Mouse (Mus musculus): ENCODE data around the gene Ubap2. TPM values are rescaled to one million over a fixed set of nuclear protein-coding genes. Genes with fewer than 3 reads are reported as not detected.

Gene Ubap2
- total and polyA plus RNA-seq, 3 experiments, result 34.4 to 245 (median 42.4) TPM

DNA sequence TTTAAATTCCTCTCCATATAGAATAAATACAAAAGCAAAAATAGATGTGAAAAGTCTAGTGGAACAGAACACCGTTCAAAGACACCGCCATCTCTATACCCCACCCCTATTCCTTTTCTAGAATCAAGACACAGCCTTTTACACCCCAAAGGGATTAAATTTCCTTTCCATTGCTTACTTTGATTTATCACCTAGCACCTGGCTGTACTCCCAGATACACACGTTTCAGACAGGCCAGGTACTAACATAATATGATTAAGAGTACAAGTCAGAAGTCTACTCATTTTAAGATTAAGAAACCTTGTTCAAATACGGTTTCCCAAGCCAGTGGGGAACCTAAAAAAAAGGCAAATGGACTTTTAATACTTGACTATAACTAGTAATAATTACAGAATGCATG is 8.6 kb downstream of the Ubap2 start:
- DNase-seq, result no peak

DNA sequence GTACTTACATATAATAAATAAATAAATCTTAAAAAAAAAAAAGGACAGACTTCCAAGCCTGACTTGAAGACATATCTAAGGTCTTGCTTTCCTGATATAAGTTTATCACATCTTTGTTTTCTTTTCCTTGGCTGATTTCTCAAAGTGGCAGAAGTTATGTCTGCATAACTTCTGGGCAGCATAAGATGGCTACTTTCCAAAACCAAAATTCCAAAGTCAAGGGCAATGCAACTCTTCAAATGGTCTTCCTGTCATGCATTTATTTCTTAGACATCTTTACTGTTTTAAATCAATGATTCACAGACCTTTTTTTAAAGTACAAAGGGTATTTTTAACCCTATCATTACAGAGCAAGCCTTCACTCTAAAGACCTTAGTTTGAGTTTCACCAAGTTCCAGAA is 14.3 kb downstream of the Ubap2 start:
- peak; percentile 29 for DNase-seq

DNA sequence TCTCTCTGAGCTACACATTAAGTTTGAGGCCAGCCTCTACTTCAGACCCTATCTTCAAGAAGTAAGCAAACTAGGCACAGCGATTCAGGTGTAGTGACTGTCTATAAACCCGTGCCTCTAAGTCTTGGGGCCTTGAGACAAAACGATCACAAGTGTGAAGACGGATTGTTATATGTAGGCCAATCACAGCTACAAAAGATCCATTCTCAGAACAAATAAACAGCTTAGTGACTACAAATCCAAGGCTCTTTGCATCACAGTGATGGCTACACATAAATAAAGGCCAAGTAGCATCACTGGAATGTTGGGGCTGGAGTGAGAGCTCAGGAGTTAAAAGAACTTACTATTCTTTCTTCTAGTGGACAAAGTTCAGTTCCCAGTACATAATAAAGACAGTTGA is 15.9 kb downstream of the Ubap2 start:
- no peak for DNase-seq

DNA sequence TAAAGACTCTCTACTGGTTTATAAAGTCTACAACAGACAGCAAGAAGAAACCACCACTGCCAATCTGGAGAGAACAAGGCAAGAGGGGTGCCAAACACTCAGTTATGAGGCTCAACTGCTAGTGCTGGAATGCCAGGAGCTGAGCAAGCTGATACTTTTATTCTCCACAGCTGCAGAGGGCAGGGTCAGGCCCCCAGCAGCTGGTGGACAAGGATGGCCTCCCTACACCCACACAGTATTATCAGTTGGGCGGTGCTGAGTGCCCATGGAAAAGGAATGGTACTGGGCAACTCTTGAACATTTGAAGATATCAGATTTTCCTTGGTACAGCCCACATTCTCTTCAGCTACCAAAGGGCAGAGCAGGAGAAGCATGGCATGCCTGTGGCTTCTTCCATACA is 17.2 kb downstream of the Ubap2 start:
- no peak for DNase-seq

DNA sequence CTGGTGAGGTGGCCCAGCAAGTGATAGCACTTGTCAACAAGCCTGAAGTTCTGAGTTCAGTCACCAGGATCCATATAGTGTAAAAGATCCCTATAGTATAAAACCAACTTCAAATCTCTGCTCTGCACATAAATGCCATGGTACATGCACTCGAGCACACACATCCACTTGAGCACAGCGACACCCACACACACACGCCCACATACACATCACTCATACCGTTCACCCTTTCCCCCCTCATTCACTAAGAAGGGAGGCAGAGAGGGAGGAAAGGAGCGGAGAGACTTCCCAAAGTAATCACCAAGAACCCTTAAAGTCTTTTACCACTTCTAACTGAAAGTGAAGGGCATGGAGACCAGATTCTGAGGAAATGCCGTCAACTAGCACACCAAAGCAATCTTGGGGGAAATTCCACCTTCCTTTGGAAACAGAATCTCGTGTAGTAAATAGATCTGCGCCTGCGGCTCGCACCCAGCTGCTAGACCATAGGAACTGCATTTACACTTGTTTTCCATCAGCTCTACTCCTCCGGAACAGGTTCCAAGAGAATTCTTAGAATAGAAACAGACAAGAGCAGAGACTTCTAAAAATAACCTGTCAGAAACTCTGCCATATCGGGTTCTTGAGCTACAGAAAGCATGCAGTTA is 19.3 kb downstream of the Ubap2 start:
- DNase-seq, result no peak

DNA sequence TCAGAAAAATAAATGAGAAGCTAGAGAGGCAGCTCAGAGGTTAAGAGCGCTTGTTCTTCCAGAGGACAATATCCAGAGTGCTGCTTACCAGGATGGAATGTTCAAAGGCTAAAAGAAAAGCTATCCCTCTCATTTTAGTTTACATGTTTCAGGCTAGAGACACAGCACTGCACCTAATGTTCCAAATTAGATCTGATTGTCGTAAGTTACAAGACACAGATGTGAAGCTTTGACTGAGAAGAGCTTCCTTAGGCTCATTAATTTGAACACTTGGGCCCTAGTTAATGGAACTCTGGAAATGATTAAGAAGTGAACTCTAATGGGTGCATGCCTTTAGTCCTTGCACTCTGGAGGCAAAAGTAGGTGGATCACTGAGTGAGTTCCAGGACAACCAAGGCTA is 21.2 kb downstream of the Ubap2 start:
- DNase-seq, result no peak

DNA sequence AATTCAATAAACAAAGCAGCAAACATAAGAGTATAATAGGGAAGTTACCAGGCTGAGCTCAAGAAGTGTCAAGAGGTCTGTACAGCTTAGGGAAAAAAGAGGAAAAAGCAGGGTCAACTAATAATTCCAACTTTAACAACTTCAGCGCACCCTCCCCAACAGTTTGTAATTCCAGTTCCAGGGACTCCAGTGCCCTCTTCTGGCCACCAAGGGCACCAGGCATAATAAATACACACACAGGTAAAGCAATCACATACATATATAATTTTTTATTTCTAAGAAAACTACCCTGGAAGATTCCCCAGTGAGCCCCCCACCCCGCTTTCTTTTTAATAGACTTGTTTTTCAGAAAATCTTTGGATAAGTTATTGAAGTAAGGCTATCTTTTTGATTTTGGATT is 29.5 kb downstream of the Ubap2 start:
- no peak for DNase-seq

DNA sequence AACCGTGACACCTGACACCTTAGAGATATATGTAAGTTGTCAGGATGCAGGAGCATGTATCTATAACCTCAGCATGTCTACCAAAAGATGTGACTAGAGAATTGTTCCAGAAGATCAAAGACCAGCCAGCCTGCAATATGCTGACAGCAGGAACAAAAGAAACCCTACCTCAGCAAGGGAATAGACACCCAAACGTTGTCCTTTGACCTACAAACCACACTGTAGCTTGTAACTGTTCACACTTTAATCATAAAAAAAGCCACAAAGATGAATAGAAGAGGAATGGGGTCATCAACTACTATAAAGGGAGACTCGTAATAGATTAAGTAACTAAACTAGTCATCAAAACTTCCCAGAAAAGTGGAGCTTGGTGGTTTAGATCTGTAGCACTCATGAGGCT is 34.0 kb downstream of the Ubap2 start:
- DNase-seq, result no peak

DNA sequence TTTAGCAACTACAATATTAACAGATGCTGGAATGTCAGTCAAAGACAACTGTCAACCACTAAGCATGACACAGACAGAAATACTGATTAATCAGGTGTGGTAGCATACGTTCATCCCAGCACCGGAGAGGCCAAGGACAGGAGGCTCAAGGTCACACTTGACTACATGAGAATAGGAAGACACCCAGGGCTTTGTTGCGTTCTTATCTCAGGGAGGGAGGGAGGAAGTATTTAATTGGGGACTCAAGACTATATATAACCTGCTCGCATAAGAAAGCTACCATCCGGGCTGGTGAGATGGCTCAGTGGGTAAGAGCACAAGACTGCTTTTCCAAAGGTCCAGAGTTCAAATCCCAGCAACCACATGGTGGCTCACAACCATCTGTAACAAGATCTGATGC is 39.3 kb downstream of the Ubap2 start:
- no peak for DNase-seq

DNA sequence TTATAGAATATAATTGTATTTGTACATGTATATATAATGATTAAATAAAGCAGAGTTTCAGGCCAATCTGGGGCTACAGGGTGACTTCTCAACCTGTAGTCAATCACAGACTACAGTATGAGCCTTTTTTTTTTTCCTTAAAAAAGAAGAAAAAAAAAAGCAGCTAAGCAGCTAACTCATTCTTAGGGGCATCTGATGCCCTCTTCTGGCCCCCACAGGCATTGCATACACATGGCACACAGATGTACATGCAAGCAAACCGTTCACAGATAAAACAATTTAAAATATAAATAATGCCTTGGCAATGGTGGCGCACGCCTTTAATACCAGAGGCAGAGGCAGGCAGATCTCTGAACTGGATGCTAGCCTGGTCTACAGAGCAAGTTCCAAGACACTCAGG is 48.6 kb downstream of the Ubap2 start:
- peak; percentile 42 for DNase-seq

DNA sequence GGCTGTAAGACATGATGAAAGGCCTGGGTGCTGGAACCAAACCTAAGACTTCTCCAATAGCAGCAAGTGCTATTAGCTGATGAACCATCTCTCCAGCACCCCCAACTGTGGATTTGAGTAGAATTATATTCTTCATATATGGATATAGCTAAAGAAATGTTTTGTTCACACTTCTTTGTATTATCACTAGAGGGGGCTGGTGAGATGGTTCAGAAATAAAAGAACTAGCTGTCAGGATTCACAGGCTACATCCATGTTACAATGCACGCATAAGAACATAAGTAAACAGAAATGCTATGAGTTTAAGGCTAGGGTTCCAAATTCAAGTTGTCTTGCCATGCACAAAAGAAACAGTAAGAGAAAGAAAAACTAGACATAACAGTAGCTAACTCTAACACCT is 49.5 kb downstream of the Ubap2 start:
- DNase-seq, result no peak

DNA sequence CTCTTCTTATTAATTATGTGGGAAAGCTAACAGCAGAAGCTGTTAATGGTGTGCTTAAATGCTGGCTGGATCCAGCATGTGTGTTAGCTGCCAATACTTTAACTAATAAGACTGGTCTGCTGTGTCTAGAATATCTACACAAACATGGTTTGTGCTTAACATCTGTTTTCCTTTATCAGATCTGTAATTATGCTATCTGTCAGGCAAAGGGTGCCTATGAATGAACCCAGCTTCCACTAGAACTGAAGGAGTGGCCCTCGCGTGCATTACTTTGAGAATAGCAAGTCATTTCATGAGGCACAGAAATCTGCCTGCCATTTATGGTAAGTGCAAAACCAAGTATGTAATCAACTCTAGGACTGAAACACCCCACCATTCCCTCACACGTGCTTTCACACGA is 66.9 kb downstream of the Ubap2 start:
- DNase-seq, result no peak

DNA sequence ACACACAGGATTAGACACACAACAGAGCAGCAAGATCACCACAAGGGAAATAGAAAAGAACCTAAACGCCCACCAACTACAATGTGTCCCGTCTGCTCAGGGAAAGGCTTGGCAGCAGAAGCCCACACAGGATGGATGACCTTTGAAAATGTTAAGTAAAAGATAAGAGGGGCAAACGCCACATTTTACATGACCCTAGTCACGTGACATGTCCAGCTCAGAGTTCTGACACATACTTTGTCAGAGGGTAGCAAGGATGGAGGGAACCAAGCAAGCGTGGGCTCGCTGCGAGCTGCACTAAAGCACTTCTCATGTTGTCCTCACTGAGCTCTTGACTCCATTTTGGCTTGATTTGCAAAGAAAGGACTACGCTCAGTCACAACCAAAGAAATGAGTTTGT is 69.2 kb downstream of the Ubap2 start:
- DNase-seq, result peak; percentile 63

DNA sequence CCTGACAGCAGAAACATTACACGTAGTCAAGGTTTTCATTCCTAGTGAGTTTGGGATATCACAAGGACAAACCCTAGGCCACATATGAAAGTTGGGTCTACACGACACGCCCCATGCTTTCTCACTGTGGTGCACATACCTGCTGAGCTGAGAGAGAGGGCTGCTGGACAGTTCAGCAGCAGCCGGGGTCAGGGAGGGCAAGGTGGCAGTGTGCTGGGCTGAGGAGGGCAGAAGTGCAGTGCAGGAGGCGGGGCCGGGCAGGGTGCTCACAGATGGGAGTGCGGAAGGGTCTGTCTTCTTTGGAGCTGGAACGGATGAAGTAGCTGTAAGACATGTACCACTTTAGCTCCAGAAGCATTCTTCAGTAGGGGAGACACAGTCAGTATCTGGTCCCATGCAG is 72.8 kb downstream of the Ubap2 start:
- no peak for DNase-seq

DNA sequence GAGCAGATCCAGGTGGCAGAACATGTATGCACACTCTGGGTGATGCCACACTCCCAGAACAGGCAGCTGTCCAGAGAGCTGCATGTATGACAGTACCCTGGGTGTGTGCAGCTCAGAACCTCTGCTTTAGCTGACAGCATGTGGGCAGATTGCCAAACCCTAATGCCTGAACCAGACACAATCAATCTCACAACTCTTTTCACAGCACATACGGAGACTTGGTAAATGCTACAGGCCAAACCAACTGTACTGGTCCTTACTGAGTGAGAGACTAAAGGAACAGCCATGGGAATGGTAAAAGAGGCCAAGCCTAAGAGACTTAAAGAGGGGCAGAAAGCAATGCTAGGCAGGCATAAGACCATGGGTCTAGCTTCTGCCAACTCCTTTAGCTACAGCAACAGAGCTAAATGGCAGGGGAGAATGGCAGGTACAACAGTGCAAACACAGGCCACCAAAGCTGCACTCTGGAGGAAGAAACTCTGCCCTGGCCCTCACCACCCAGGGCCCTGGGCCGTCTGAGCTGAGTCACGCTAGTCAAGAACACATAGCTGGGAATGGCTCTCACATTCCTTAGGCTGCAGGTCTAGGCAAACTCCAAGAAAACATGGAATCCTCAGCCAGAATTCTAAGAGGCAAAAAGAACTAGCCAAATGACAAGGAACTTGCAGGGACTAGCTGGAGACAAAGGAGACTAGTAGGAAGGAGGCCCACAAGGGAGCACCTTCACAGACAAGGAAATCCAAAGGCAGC is 77.9 kb downstream of the Ubap2 start:
- DNase-seq, result peak; percentile 57

DNA sequence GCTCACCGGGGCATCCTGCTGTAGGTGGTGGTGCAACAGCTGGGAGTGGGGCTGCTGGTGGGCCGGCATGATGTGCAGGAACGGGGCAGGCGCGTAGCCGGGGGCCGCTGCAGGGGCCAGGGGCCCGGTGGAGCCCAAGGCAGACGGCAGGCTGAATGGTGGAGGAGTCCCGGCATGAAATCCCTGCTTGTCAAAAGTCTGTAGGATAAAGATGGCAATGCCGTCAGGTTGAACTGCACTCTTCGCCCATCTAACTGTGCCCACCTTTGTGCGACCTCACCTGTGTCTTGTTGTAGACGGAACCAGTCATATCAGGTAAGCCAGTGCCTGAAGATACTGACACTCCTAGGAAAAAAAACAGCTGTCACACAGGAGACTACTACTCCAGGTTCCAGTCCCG is 79.6 kb downstream of the Ubap2 start:
- DNase-seq, result no peak

DNA sequence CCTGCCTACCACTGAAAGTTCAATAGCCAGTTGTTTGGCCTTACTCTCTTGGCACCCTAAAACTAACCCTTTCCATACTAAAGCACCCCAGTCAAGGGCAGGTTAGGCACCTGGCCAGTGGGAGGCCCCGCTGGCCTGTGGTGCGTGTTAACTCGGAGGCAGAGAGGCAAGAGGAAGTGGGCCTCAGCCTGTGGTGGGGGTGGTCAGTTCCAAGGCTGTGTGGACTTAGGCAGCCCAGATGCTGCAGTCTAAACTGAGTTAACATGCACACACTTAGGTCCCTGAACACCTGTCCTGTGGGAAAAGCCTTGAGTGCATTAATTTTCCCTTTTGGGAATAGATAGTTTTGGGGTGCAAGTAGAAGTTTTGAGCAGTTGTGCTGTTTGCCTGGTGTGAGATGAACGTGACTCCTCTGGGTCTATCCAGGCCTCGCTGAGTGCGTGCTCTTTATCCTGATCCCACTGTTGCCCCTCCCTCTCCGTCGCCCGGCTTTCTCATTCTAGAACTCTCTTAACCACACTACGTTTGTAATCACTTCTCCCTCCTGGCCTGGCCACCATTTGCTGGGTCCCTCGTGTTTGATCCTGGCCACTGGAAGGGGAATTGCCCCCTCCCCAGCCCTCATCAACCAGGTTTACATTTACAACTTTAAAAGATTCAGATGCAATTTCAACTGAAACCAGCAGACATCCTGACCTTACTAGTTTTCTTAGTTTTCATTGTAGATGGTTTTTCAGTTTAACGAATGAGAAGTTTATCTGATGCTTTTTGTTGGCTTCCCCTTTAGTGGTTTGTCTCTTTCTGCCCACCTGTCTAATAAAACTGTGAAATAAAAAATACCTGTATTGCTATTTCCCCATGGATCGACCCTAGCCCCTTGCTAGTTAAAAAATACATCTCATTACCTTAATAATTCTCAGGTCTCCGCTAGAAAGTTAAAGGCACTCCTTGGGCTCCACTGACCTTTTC is 82.1 kb downstream of the Ubap2 start:
- no peak for DNase-seq

DNA sequence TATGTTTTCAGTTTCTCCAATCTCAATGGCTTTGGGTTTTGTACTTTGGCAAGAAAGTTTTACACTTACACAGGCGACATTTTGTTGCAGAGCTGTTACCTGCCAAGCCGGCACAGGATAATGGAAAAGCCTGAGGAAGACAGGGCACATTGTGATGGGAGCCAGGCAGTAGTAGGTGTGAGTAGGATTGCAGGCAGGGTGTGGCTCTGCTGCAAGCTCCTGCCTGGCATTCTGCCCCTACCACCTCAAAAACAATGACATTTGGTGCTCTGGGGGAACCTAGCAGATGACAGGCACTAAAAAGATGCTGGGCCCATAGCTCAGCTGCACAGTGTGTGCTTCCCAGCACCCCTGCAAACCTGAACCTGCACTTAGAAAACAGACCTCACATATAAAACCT is 85.1 kb downstream of the Ubap2 start:
- DNase-seq, result no peak

DNA sequence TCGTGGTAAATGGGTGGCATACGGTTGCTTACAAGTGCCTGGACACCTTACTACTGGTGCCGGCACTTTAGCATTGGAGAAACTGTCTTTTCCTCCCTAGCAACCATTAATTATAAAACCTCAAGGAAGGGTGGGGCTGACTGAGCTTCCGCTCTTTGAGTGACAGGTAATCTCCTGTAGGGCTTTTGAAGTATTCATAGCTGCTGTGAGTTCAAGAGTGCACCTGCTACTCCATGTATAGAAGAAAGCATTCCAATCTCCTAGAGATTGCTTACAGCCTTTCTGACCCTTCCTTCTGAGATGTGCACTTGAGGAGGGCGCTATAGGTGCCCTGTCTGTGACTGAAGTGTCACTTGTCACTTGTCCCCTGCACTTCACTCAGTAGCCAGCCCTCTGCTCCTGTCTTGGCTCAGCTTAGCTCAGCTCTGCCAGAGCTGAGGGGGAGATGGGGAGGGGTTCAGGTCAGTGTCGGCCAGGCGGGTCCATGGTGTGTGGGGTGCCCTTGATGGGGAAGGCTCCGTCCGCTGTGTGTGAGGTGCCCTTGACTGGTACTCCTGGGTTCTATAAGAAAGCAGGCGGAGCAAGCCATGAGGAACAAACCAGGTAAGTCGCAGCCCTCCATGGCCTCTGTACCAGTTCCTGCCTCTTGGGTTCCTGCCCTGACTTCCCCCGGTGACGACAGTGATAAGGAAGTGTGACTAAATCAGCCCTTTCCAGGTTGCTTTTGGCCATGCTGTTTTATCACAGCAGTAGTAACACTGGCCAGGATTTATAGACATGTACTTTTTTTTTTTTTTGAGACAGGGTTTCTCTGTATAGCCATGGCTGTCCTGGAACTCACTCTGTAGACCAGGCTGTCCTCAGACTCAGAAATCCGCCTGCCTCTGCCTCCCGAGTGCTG is 94.9 kb downstream of the Ubap2 start:
- no peak for DNase-seq

DNA sequence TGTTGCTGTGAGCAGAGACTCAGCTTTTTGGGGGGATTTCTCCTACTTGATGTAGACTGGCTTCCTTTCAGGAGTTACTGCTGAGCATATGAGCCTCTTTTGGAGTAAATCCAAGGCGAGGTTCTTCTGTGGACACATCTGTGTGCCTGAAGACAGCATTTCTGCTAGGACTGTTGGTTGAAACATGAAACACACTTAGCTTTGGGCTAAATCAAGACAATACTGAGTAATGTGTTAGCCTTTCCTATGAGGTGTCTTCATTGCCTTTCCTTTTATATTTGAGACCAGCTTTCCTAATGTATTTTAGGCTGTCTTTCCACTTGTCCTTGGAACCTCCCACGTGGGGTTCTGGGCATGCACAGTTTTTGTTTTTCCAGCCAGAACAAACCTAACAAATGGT is 100.3 kb downstream of the Ubap2 start:
- DNase-seq, result no peak

DNA sequence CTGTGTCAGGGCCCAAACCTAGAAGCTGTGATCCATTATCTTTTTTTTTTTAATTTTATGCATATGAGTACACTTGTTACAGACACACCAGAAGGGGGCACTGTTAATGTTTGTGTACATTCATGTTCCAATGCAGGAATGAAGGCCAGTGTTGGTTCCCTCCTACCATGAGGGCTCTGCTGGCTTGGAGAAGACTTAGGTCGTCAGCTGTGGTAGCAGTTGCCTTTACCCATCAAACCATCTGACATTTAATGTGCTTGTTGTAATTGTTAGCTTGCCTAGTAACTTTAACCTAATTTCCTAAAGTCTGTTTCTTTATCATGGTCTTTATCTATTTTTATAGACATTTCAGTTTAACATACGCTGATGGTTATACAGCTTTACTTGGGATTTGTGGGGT is 104.0 kb downstream of the Ubap2 start:
- DNase-seq, result no peak
